Mouse (Mus musculus) E14TG2a.4 (cell line): ENCODE measurements around the gene Gm35549.

Experiments used
- CTCF ChIP-seq: conservative IDR thresholded peaks from 2 replicates; pipeline ENCODE4 v1.5.1; 2014; ENCODE audit warnings: low read length
- NANOG ChIP-seq: IDR thresholded peaks from 2 replicates; pipeline ENCODE4 v1.6.1; 2014; ENCODE audit warnings: borderline replicate concordance, low read length, mixed read lengths
- POU5F1 ChIP-seq: IDR thresholded peaks from 2 replicates; pipeline ENCODE4 v1.6.1; 2014; ENCODE audit warnings: low read length, borderline replicate concordance

DNA sequence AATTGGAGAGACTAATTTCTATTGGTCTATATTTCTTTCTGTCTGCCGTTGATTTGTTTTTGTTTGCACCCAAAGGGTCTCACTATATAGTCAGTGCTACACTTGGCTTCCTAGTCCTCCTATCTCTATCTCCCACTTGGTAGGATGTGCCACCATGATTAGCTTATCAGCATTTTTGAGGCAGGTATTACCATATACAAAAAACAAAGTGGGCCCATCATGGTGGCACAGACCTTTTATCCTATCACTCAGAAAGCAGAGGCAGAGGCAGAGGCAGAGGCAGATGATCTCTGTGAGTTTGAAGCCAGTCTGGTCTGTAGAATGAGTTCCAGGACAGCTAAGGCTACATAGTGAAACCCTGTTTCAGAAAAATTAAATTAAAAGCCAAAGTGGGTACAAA, 57.3 kb downstream of the Gm35549 start:
- no peak for TF ChIP-seq CTCF
- no peak for TF ChIP-seq NANOG
- no peak for TF ChIP-seq POU5F1
